Mouse (Mus musculus): ENCODE measurements around the gene Apbb1. TPM values are rescaled to one million over a fixed set of nuclear protein-coding genes. Genes with fewer than 3 reads are reported as not detected.

The Apbb1 gene
- polyA plus RNA-seq, 1 experiment = 35.4 TPM

- no peak for DNase-seq
- WGBS = 88% methylated on average over 5 of the region's 5 CpGs
- H3K27me3 ChIP-seq (replicated peaks; ENCODE audit: control insufficient read depth, insufficient read depth, low read length) = no peaks in the 10 kb centered on the region
- no peak overlapping the region for H3K4me3 ChIP-seq (ENCODE audit: insufficient read depth, low read depth, low read length)
- no peak for TF ChIP-seq POLR2A (IDR thresholded peaks at IDR 0.05; ENCODE audit: low read depth, low read length)
- TF ChIP-seq CTCF (conservative IDR thresholded peaks at IDR 0.05; ENCODE audit: insufficient read depth, insufficient read length, low read depth, low read length) = no peak
- no peak overlapping the region for H3K27ac ChIP-seq (ENCODE audit: insufficient read depth, low read depth, low read length)
- no peaks in the 10 kb centered on the region for H3K36me3 ChIP-seq (ENCODE audit: control insufficient read depth, insufficient read depth, low read length)
- H3K4me1 ChIP-seq (ENCODE audit: control insufficient read depth, insufficient read depth, low read length) = no peaks in the 10 kb centered on the region
These were observed 71.3 kb downstream of the Apbb1 start for GRCm38 (mm10) chr7:105510143-105510542.

Other genes starting within 250 kb of the Apbb1 start
- gene Olfr690, start 247.5 kb downstream of the Apbb1 start, polyA plus RNA-seq (2012; rRNA removed) = 0.16 TPM in 1 of 2 replicates, not detected in the other
- gene Olfr691, start 239.4 kb downstream of the Apbb1 start, polyA plus RNA-seq (2012; rRNA removed) = not detected in 2 replicates
- gene Olfr692, start 213.4 kb downstream of the Apbb1 start, polyA plus RNA-seq (2012; rRNA removed) = not detected in 2 replicates
- gene Gm5901, start 206.6 kb downstream of the Apbb1 start, polyA plus RNA-seq (2012; rRNA removed) = not detected in 2 replicates
- gene Fam160a2, start 181.6 kb downstream of the Apbb1 start, polyA plus RNA-seq (2012; rRNA removed) = 39.6 and 50.2 TPM in 2 replicates
- 0.16 and 0.18 TPM in 2 replicates for gene Cnga4, start 177.1 kb downstream of the Apbb1 start, polyA plus RNA-seq (2012; rRNA removed)
- gene Cckbr, start 155.9 kb downstream of the Apbb1 start, polyA plus RNA-seq (2012; rRNA removed) = 0.14 and 0.22 TPM in 2 replicates
- gene Cavin3, start 99.4 kb downstream of the Apbb1 start, polyA plus RNA-seq (2012; rRNA removed) = 21.4 and 27.9 TPM in 2 replicates
- gene Smpd1, start 27.3 kb downstream of the Apbb1 start, polyA plus RNA-seq (2012; rRNA removed) = 109 and 144 TPM in 2 replicates
- gene Hpx, start 18.5 kb upstream of the Apbb1 start, polyA plus RNA-seq (2012; rRNA removed) = 0.34 and 0.61 TPM in 2 replicates
- 43.9 and 62.0 TPM in 2 replicates for gene Trim3, start 51.9 kb upstream of the Apbb1 start, polyA plus RNA-seq (2012; rRNA removed)
- 108 and 115 TPM in 2 replicates for gene Timm10b, start 58.4 kb upstream of the Apbb1 start, polyA plus RNA-seq (2012; rRNA removed)
- 65.6 and 67.0 TPM in 2 replicates for gene Arfip2, start 58.8 kb upstream of the Apbb1 start, polyA plus RNA-seq (2012; rRNA removed)
- 216 and 222 TPM in 2 replicates for gene Gm45799, start 58.9 kb upstream of the Apbb1 start, polyA plus RNA-seq (2012; rRNA removed)
- 2.3 and 2.8 TPM in 2 replicates for gene Dnhd1, start 69.2 kb upstream of the Apbb1 start, polyA plus RNA-seq (2012; rRNA removed)
- gene Ilk, start 154.9 kb upstream of the Apbb1 start, polyA plus RNA-seq (2012; rRNA removed) = 128 and 137 TPM in 2 replicates
- gene Rrp8, start 155.7 kb upstream of the Apbb1 start, polyA plus RNA-seq (2012; rRNA removed) = 7.5 TPM in 2 replicates
- gene Taf10, start 162.7 kb upstream of the Apbb1 start, polyA plus RNA-seq (2012; rRNA removed) = 423 and 437 TPM in 2 replicates
- 251 and 309 TPM in 2 replicates for gene Tpp1, start 170.6 kb upstream of the Apbb1 start, polyA plus RNA-seq (2012; rRNA removed)
- gene Dchs1, start 206.0 kb upstream of the Apbb1 start, polyA plus RNA-seq (2012; rRNA removed) = 5.9 and 7.1 TPM in 2 replicates
- gene Mrpl17, start 229.4 kb upstream of the Apbb1 start, polyA plus RNA-seq (2012; rRNA removed) = 271 and 278 TPM in 2 replicates